Mouse (Mus musculus) kidney, adult 2 months (tissue): Measurements from ENCODE around the gene Mmp25. TPM values are rescaled to one million over a fixed set of nuclear protein-coding genes. Genes with fewer than 3 reads are reported as not detected.

Experiments used
- DNase-seq: peaks from one replicate; pipeline ENCODE4 v3.0.0; 2021
- H3K27ac ChIP-seq: fragments of 200-500 bp; 2 replicates; pipeline ENCODE4 v1.5.1; 2012; ENCODE audit warnings: low read depth, low read length, control low read depth, inconsistent platforms; ENCODE audit not compliant: insufficient read depth
- H3K27me3 ChIP-seq: fragments of 200-500 bp; replicated peaks from 2 replicates; pipeline ENCODE4 v1.6.1; 2012; ENCODE audit warnings: mild to moderate bottlenecking, moderate library complexity, low read length, inconsistent platforms; ENCODE audit not compliant: control insufficient read depth, insufficient read depth
- H3K36me3 ChIP-seq: fragments of 200-500 bp; 2 replicates; pipeline ENCODE4 v1.6.1; 2012; ENCODE audit warnings: mild to moderate bottlenecking, moderate library complexity, low read length, inconsistent platforms; ENCODE audit not compliant: control insufficient read depth, insufficient read depth
- H3K4me1 ChIP-seq: fragments of 200-500 bp; 2 replicates; pipeline ENCODE4 v1.6.1; 2011; ENCODE audit warnings: low read length; ENCODE audit not compliant: control insufficient read depth, insufficient read depth
- H3K4me3 ChIP-seq: fragments of 200-500 bp; 2 replicates; pipeline ENCODE4 v1.5.1; 2011; ENCODE audit warnings: mild to moderate bottlenecking, low read depth, low read length, control low read depth; ENCODE audit not compliant: insufficient read depth
- CTCF ChIP-seq: fragments of 200-500 bp; conservative IDR thresholded peaks from 2 replicates; pipeline ENCODE4 v1.5.1; 2011; ENCODE audit warnings: low read depth, mild to moderate bottlenecking, control low read depth, low read length, moderate library complexity, mixed read lengths; ENCODE audit not compliant: insufficient read depth, insufficient read length
- POLR2A ChIP-seq: fragments of 200-500 bp; IDR thresholded peaks from one replicate; pipeline ENCODE4 v1.6.1; 2011; ENCODE audit warnings: low read depth, low read length, control low read depth
- WGBS: fragments of 180-500 bp; shearing (Covaris S2); methylation state at CpG from one replicate; pipeline ENCODE4 v1.1.7; 2018; 5-methylcytosine and 5-hydroxymethylcytosine counted together
- polyA plus RNA-seq: library from polyadenylated mRNA; depleted of rRNA; stranded (reverse); fragments of >200 nt; gene quantifications from 2 replicates; pipeline ENCODE4 v1.2.3, GENCODE M21; 2012; rRNA removed

Gene Mmp25
- 0.18 and 0.38 TPM in 2 replicates for polyA plus RNA-seq

DNA sequence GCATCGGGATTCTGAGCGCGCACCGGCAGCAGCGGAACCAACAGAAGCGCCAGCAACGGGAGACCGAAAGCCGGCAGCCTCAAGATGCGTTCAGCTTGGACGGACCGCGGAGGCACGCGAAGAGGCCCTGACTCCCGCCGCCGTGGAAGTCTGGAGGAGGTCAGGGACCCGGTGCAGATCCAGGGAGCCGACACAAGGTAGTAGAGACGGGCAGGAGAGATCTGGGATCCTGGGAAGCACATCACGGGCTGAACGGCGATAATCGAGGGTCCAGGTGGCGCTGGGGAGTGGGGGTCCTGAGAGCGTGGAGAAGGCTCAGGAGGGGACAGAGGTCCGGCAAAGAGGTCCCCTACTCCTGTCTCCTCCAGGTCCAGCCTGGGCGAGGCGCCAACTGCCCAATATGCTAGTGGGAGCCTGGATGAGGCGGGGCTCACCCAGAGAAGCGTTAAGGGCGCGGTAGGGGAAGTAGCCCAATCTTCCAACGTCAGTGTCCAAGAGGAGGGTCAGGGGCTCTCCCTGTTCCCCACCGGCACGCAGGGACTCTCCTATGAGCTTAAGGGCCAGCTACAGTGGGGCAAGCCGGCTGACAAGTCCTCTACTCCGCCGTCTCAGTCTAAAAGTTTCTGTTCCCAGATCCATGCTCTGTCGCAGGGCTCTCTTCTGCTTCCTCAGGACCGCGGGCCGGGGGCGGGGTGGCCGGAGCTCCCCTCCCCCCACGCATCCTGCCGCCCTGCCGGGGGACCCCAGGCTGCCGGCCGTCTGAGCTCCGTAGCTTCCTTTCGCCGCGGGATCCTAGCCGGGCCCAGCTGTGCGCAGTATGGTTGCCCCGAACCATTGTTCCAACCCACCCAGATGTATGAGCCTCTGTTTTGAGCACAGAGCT, at the start of gene Mmp25:
TSS of gene Mmp25 (minus strand) at position 665 of the 883 bp plus-strand sequence.
- Histone ChIP-seq H3K27me3 (peaks cover 1% of the 10 kb centered on the region; the same call in 1 of the 2 replicates), H3K27ac (no peak within 1 kb of the TSS), H3K4me3 (peak within 1 kb of the TSS; percentile 49), H3K36me3 (no peaks in the 10 kb centered on the region), H3K4me1 (no peaks in the 10 kb centered on the region)
- TF ChIP-seq CTCF: no peak
- TF ChIP-seq POLR2A: no peak
- DNase-seq: no peak
- WGBS: 2% methylated on average over 58 of the region's 58 CpGs

DNA sequence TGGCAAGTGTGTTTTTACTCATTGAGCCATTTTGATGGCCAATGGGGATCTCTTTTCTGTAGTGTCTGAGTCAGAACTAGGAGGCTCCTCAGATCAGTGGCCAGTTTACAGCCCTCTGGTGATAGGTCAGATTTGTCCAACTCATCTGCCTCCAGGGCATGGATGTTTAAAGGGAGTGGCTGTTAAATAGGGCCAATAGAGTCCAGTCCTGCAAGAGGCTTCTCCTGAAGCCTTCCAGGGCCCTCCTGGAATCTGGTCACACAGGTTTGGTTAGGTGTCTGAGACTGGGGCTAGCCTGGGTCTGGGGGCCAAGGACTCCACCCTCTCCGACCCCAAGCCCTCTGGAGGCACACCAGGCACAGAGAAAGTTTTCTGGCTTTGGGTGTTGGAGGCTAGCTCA, 49.4 kb upstream of the Mmp25 start:
- Histone ChIP-seq H3K36me3 (no peaks in the 10 kb centered on the region), H3K4me3 (no peak overlapping the region), H3K27ac (no peak overlapping the region), H3K27me3 (no peaks in the 10 kb centered on the region), H3K4me1 (no peaks in the 10 kb centered on the region; the same call in 1 of the 2 replicates)
- 81% methylated on average over 1 of the region's 1 CpGs for WGBS
- no peak for DNase-seq
- no peak for TF ChIP-seq CTCF
- TF ChIP-seq POLR2A: no peak

GRCm38 (mm10) chr17:23683856-23684672, 39.0 kb upstream of the Mmp25 start, which contains the start of gene Cldn9:
TSS of gene Cldn9 (minus strand) at chr17:23684026.
- Histone ChIP-seq H3K27ac (no peak within 1 kb of the TSS), H3K36me3 (no peaks in the 10 kb centered on the region), H3K4me3 (no peak within 1 kb of the TSS), H3K4me1 (peaks cover 14% of the 10 kb centered on the region), H3K27me3 (no peaks in the 10 kb centered on the region)
- peak; percentile 43 for DNase-seq
- 43% methylated on average over 15 of the region's 15 CpGs for WGBS
- no peak for TF ChIP-seq CTCF
- no peak for TF ChIP-seq POLR2A

DNA sequence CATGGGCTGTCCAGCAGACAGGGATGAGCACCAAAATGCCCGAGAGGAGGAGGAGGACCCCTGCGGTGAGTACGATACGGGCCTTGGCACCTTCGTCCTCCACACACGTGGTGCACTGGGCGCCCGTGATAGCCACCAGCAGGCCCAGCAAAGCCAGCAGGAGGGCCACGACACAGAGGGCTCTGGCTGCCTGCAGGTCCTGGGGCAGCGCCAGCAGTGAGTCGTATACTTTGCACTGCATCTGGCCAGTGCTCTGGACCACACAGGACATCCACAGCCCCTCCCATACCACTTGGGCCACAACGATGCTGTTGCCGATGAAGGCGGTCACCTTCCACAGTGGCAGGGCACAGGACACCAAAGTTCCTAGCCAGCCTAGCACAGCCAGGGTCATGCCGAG, 38.1 kb upstream of the Mmp25 start:
- Histone ChIP-seq H3K27me3 (no peaks in the 10 kb centered on the region), H3K4me1 (peaks cover 14% of the 10 kb centered on the region), H3K36me3 (no peaks in the 10 kb centered on the region), H3K27ac (no peak overlapping the region), H3K4me3 (no peak overlapping the region)
- TF ChIP-seq POLR2A (no peak), CTCF (no peak)
- 37% methylated on average over 15 of the region's 15 CpGs for WGBS
- no peak for DNase-seq

GRCm38 (mm10) chr17:23682530-23682929, 37.5 kb upstream of the Mmp25 start:
- Histone ChIP-seq H3K27ac (no peak overlapping the region), H3K4me3 (no peak overlapping the region), H3K27me3 (no peaks in the 10 kb centered on the region), H3K4me1 (peaks cover 14% of the 10 kb centered on the region), H3K36me3 (no peaks in the 10 kb centered on the region)
- TF ChIP-seq CTCF (no peak), POLR2A (no peak)
- peak; percentile 61 for DNase-seq
- 63% methylated on average over 3 of the region's 3 CpGs for WGBS

DNA sequence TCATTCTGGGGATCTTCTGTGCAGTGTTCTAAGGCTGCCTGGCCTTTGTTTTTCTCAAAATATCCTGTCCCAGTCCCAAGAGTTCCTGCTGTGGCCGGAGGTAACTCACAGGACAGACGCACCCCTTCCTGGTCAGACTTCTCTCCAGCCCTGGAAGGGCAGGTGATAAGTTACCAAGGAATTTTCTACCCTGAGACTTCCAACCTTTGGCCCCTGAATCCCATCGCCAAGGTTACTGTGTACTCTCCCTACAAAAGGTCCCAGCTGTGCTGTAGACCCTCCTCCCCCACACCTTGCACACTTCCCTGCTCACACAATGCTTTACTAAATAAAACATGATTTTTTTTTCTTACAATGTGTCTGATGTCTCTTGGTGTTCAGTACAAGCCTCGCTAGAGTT, 37.0 kb upstream of the Mmp25 start:
- 32% methylated on average over 4 of the region's 4 CpGs for WGBS
- H3K27me3 ChIP-seq: no peaks in the 10 kb centered on the region
- H3K4me1 ChIP-seq: peaks cover 14% of the 10 kb centered on the region
- DNase-seq: peak; percentile 76
- H3K27ac ChIP-seq: peak overlapping the region; percentile 62
- H3K4me3 ChIP-seq: no peak overlapping the region
- H3K36me3 ChIP-seq: no peaks in the 10 kb centered on the region
- TF ChIP-seq CTCF: no peak
- TF ChIP-seq POLR2A: no peak

GRCm38 (mm10) chr17:23681086-23681485, 36.0 kb upstream of the Mmp25 start:
- peak; percentile 45 for DNase-seq
- no peaks in the 10 kb centered on the region for H3K27me3 ChIP-seq

More at GRCm38 (mm10) chr17:23681086-23681485, 36.0 kb upstream of the Mmp25 start:
- 47% methylated on average over 10 of the region's 10 CpGs for WGBS
- Histone ChIP-seq H3K4me3 (no peak overlapping the region), H3K4me1 (peaks cover 17% of the 10 kb centered on the region), H3K27ac (no peak overlapping the region), H3K36me3 (no peaks in the 10 kb centered on the region)
- TF ChIP-seq POLR2A (no peak), CTCF (no peak)
